Mouse (Mus musculus): ENCODE data around the gene Shh.

DNA sequence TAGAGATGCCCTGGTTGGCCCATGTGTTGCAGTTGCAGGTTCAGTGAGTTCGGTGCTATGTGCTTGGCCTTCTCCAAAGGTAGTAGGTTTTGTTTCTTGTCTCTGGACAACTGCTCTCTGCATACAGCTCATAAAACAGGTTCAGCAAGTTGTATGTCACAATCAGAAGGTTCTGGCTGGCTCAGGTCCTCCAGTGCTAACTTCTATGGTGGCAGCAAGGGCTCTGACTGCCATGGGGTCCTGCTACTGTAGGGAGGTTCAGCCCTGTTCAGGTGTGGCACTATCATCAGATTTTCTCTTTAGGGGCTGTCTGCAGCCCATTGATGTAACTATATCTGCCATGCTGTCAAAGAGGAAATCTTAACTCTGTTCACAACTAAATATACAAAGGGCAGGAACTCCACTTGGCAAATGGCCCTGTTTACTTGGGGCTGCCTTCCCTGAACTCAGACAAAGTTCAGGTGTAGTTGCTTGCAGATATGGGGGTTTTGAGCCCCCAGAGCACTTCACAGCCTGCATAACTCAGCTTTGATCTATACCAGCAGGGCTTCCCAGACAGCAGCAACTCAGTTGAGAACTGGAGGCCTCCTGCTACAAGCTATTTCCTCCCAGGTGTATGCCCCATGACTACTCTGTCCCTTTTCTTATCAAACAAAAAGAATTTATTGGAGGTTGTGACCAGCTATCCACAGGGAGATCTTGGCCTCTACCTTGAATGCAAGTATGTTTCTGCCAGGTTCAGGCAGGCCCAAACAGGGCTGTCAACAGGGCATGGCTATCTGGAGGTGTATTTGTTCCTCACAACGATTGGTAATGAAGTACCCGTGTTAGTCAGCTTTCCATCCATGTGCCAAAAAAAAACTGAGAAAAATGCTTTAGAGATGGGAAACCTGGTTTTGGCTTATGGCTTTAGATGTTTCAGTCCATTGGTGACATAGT lies 28.9 kb upstream of the Shh start:
- TF ChIP-seq CTCF (IDR thresholded peaks at IDR 0.05; ENCODE audit: low read depth) (no peak), EP300 (IDR thresholded peaks at IDR 0.05; ENCODE audit: low read depth) (no peak)
